Mouse (Mus musculus) spleen, adult 18-20 months (tissue): Measurements from ENCODE around the gene Farp1.
"Not testable (repeated sequence)": the region's sequence is repeated elsewhere in the genome, so short reads cannot be mapped to it uniquely, and the experiment has no call there.

ENCODE experiments used
- DNase-seq, 2 experiments: peaks; one replicate each; pipeline ENCODE4 v3.0.0; 2022; ENCODE audit warnings: mixed read lengths in 2 of 2

Farp1 gene

GRCm38 (mm10) chr14:121189840-121190239 lies 154.8 kb downstream of the Farp1 start:
- not testable (repeated sequence) for DNase-seq

DNA sequence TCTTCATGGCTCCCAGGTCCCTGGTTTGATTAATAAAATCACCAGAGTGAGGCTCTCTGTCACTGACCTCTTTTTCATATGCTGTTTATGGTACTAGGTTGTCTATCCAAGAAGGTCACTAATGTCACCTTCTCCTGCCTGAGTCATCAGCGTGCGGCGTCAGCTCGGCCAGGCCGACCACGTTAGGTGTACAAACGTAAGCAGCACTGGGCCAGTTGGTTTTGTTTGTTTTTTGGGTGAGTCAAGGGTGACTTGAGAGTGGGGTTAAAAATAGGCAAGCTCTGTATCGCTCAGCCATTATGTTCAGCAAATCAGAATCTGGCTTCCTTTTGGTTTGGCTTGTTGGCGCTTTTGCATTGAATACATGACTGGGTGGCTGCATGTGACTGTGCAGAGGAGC lies 155.4 kb downstream of the Farp1 start:
- no peak for DNase-seq

DNA sequence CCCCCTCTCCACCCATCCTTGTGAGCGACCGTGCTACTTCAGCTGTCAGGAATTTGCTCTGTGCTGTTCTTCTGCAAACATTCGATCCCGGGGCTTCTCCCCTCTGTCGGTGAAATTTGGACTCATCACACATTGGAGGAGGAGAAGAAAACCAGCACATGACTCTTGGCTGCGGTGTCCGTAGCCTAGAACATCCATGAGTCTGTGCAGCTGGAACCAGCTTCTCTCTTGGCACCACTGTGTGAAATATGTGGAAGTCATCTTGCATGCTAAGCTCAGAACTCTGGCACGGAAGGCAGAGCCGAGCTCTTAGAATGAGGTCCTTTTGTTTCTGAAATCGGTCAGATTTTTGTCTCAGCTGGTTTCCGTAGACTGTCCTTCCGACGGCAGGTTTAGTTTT lies 156.7 kb downstream of the Farp1 start:
- no peak for DNase-seq

GRCm38 (mm10) chr14:121192394-121192793 lies 157.4 kb downstream of the Farp1 start:
- DNase-seq: no peak

DNA sequence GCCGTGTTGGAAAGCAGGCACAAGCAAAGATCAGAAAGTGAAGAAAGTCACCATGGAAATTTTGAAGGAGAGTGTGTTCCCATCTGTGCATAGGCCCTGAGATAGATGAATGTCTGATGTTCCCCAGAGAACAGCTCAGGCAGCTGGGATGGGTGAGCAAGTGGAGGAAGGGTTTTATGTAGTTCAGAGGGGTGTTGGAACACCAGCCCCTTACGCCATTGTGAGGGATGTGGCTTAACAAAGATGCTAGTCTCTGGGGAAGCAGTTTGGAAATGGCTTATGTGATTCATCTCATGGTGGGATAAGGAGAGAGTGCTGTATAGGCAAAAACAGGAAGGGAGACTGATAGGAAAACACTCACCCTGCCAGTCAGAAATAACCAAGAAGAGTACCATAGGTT lies 159.0 kb downstream of the Farp1 start:
- DNase-seq: no peak

GRCm38 (mm10) chr14:121198915-121199572 lies 164.0 kb downstream of the Farp1 start:
- no peak for DNase-seq

GRCm38 (mm10) chr14:121199789-121200188 lies 164.8 kb downstream of the Farp1 start:
- DNase-seq: no peak

GRCm38 (mm10) chr14:121200353-121200752 lies 165.4 kb downstream of the Farp1 start:
- no peak for DNase-seq

GRCm38 (mm10) chr14:121201178-121201577 lies 166.2 kb downstream of the Farp1 start:
- no peak for DNase-seq

DNA sequence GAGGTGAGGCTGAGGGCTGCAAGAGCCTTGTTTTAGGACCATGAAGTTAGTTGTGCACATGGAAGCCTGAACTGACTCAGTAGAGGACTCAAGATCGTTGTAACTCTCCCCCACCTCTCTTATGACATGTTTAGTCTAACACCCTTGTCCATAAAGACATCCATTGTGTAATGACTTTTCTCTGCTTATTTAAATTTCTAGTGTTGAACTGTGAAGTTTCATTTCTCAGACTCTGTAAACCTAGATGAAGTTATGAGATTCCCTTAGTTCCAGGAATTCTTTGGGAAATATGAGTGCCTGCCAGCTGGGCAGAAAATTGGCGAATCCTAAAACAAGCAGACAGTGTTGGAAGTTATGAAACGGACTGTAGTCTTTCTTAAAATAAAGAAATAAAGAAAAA lies 170.5 kb downstream of the Farp1 start:
- DNase-seq: no peak

GRCm38 (mm10) chr14:121207441-121208158 lies 172.6 kb downstream of the Farp1 start:
- no peak for DNase-seq

DNA sequence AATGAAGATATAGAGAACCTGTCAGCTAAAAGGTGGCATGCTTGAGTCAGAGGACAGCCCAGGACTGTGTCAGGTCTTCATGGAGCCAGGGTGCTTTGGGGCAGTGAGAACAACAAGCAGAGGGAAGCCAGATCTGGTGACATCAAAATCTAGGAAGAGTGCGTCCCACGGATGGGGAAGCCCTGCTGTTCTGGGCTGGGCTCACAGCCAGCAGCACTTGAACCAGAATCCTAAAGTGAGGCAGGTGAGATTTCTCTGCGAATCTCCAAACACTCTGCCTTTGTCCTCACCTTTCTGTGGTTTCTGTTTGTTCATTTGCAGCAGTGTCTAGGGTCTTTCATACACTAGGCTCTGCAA lies 173.1 kb downstream of the Farp1 start:
- DNase-seq: no peak

DNA sequence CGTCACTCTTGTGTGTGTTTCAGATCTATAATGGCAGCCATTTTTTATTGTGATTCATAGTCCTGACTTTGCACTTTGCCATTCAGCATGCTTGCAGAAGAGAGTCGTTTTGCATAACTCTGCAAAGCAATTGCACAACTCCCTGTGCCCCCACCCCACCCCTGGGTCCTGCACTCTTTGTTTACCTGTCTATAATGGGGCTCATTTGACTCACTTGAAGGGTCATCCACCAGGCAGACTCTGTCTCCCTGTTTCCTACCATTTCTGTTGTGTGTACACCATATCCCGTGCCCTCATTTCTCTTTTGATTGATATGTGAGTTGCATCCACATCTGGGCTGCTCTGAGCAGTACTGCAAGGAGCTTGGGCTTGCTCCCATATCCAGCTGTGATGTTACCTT lies 175.3 kb downstream of the Farp1 start:
- DNase-seq: no peak

DNA sequence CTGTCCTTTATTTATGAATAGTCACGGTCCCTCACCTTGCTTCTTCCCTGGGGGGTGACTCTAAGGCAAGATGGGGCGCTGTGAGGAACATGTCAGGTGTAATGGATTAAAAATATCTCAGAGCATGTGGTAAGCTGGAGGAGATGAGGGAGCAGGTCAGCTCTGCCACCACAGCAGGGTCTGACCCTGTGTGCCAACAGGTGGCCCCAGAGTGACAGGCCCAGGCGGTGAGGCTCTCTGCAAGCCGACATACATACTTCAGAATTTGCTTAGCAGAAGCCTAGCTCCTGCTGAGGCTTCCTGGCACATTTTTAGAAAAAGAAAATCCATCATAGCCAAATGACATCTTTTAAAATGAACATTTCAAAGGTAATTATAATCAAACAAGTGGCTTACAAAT lies 178.7 kb downstream of the Farp1 start:
- DNase-seq: no peak

DNA sequence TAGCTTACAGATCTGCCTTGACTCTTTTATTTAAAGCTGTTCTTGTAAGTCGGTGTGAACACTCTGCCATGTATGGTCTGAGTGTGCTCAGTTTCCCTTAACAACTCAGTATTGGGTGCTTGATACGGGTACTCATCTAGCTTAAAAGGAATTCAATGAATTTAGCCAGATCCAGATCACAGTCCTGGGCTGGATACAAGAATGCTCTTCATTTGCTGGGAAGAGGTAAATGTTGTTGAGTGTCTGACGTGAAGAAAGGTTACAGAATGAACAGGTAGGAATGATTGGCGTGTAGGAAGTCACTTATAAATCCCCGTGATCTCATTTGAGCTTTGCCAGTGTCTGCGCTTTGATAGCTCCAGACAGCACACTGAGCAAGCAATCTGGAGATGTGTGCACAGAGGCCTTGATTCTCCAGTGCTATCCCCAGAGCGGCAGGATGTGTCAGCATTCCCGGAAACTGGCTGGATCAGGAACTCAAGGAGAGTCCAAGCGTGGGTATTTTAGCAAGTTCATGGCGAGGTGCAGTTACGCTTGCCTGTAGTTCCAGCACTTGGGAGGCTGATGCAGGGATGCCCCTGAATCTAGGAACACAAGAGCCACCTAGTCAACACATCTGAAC lies 179.7 kb downstream of the Farp1 start:
- DNase-seq: no peak

GRCm38 (mm10) chr14:121215817-121216216 lies 180.8 kb downstream of the Farp1 start:
- DNase-seq: no peak

- DNase-seq: no peak
Measured at GRCm38 (mm10) chr14:121216672-121217071, 181.7 kb downstream of the Farp1 start.

DNA sequence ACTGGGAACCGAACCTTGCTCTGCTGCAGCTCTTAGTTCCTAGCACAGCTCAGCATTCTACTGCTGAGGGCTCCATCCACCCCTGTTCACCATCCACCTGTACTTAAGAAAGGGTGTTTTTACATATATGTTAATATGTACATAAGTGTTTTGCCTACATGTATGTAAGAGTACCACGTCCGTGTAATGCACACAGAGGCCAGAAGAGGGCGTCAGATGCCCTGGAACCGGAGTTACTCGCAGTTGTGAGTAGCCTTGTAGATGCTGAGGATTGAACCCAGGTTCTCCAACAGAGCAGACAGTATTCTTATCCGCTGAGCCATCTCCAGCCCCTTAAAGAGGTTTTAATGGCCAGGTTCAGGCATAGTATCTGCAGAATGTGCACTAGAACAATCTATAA lies 183.6 kb downstream of the Farp1 start:
- DNase-seq: peak in 1 of 2 experiments; percentile 7

- no peak for DNase-seq
Measured at GRCm38 (mm10) chr14:121219226-121220039, 184.4 kb downstream of the Farp1 start.

GRCm38 (mm10) chr14:121220040-121220322 lies 185.0 kb downstream of the Farp1 start:
- DNase-seq: no peak

DNA sequence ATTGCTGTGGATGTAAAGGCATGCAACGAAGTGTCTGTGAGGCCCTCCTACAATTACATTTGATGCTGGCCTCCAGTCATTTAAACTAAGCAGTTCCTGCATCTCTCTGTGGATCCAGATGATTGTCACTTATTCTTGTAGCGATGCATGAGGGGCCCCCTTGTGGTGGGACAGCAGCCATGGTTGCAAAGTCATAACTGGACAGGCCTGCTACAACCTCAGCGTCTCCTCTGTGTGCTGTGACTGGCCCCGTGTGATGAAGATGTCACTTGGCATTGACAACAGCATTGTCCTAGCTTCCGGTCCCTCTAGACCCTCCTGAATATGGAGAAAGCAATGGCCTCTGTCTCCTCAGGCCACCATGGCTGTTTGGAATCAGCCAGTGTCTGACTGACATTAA lies 185.7 kb downstream of the Farp1 start:
- DNase-seq: peak in 1 of 2 experiments; percentile 25

- DNase-seq: no peak
Measured at GRCm38 (mm10) chr14:121225804-121226203, 190.8 kb downstream of the Farp1 start.

DNA sequence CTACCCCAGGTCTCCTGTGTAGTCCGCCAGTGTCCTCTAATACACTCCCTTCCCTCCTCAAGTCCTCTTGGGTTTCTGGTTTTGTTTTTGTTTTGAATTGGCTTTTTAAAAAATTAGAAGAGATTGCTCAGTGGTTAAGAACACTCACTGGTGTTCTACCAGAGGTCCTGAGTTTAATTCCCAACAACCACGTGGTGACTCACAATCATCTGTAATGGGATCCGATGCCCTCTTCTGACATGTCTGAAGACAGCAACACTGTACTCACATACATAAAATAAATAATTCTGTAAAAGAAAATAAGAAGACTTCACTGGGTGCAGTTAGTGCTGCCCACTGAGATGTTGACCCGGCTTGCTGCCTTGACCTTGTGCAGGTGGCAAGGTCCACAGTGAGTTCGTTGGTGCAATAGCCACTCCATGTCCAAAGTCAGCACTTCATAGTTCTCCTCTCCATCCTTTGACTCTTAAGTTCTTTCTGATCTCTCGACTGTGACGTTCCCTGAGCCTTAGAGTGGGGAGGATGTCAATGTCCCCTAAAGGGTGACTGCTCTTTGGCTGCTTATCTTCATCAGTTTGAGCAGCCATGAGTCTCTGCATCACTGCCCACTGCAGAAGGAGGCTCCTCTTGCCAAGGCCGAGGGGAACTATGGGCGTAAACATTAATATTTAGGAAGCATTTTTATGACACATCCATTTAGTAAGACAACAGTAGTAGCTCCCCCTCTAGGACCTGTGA lies 194.2 kb downstream of the Farp1 start:
- DNase-seq: no peak
